30 mouse cellular contexts compared by ENCODE assay signal in the genomic region with DNA sequence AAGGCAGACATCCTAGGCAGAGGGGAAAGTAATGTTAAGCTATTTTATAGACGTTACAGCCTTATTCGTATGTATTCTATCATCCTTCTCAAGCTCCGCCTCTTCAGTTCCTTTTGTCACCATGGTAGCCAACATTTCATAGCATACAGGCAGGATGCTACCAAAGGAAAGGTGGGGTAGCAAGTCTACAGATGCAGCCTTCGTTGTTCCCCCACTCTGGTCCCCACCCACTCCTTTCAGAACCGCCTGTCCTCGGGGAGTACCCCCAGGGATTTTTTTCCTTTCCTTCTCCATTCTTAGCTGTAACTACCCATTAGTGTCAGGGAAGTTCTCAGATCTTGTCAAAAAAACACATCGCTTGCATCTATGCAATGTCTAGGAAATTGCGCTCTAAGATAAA. TPM values are rescaled to one million over a fixed set of nuclear protein-coding genes. Genes with fewer than 3 reads are reported as not detected.
"Had no signal": no experiment of that assay in that cellular context is flagged by ENCODE, and none has a peak within 500 bp of the region (broad histone marks: within the 10 kb centered on the region; RNA-seq: fewer than 3 reads in every experiment).

No protein-coding gene starts in this region.

- H3K9me3 ChIP-seq: heart, embryonic 10.5 days; heart, embryonic 12.5 days; hindbrain, embryonic 10.5 days; hindbrain, embryonic 12.5 days; intestine, embryonic 15.5 days; limb, embryonic 13.5 days; limb, embryonic 15.5 days; liver, embryonic 12.5 days had no signal

- H3K4me2 ChIP-seq: heart, embryonic 12.5 days; hindbrain, embryonic 12.5 days; hindbrain, embryonic 14.5 days; intestine, embryonic 15.5 days; limb, embryonic 13.5 days; limb, embryonic 15.5 days; liver, embryonic 12.5 days had no signal

- H3K27me3 ChIP-seq: hindbrain, embryonic 12.5 days; intestine, embryonic 15.5 days; limb, embryonic 13.5 days; limb, embryonic 15.5 days had no signal

- H3K27ac ChIP-seq: heart, embryonic 10.5 days; hindbrain, embryonic 10.5 days; hindbrain, embryonic 12.5 days; hindbrain, embryonic 14.5 days; intestine, embryonic 15.5 days; limb, embryonic 13.5 days; limb, embryonic 15.5 days; liver, embryonic 12.5 days; liver, embryonic 14.5 days had no signal

- ATAC-seq: hindbrain, embryonic 16.5 days; inflammation-experienced regulatory T-cells, adult 6 months; intestine, embryonic 15.5 days; intestine, postnatal 0 days; liver, embryonic 12.5 days had no signal

- H3K4me3 ChIP-seq: heart, embryonic 10.5 days; heart, embryonic 12.5 days; hindbrain, embryonic 10.5 days; hindbrain, embryonic 12.5 days; intestine, embryonic 15.5 days; limb, embryonic 13.5 days; limb, embryonic 15.5 days; liver, embryonic 12.5 days had no signal

- DNase-seq: gastrocnemius, postnatal 25 days; heart, adult 18-20 months; heart, postnatal 10 days; heart, postnatal 4 days; kidney, adult 18-20 months; kidney, adult 8-10 months; kidney, postnatal 10 days; kidney, postnatal 25 days; kidney, postnatal 4 days; layer of hippocampus, adult 9-11 months; layer of hippocampus, postnatal 36 days; left cerebral cortex, postnatal 4 days; lung, adult 18-20 months had no signal

- H3K36me3 ChIP-seq: heart, embryonic 10.5 days; heart, embryonic 12.5 days; hindbrain, embryonic 12.5 days; intestine, embryonic 15.5 days; limb, embryonic 15.5 days; liver, embryonic 12.5 days had no signal

- H3K4me1 ChIP-seq: intestine, embryonic 15.5 days; liver, embryonic 12.5 days had no signal

- H3K9ac ChIP-seq: heart, embryonic 12.5 days; hindbrain, embryonic 12.5 days; hindbrain, embryonic 14.5 days; intestine, embryonic 15.5 days; limb, embryonic 13.5 days; limb, embryonic 15.5 days; liver, embryonic 12.5 days; liver, embryonic 14.5 days had no signal

RNA-seq across cellular contexts. Expression of gene Crabp1, which starts 14.7 kb away (rescaled TPM):
- total RNA-seq: granulocyte monocyte progenitor cell, adult 5-6 weeks; heart, adult 18-20 months; heart, adult 8-10 months; heart, postnatal 10 days; heart, postnatal 25 days; liver, adult 2 months had no signal
- polyA plus RNA-seq: inflammation-experienced regulatory T-cells, adult 6 months; liver, adult 2 months had no signal
